Mouse (Mus musculus) neural tube, embryonic 13.5 days (tissue): ENCODE results near the gene Dmrta2. TPM values are rescaled to one million over a fixed set of nuclear protein-coding genes. Genes with fewer than 3 reads are reported as not detected.

Experiments used
- ATAC-seq: fragments of 200-750 bp; cut with Nextera tagmentation; 2 replicates; pipeline ENCODE4 v1.8.0; 2017; ENCODE audit warnings: low read depth, mild to moderate bottlenecking, moderate TSS enrichment, moderate library complexity
- H3K27ac ChIP-seq: fragments of 300-500 bp; sonication (generic); replicated peaks from 2 replicates; pipeline ENCODE4 v1.5.1; 2015; ENCODE audit warnings: moderate library complexity, mild to moderate bottlenecking, inconsistent platforms
- H3K27me3 ChIP-seq: fragments of 300-500 bp; sonication (generic); 2 replicates; pipeline ENCODE4 v1.6.1; 2015; ENCODE audit warnings: mild to moderate bottlenecking, inconsistent platforms
- H3K36me3 ChIP-seq: fragments of 300-500 bp; sonication (generic); 2 replicates; pipeline ENCODE4 v1.6.1; 2015; ENCODE audit warnings: mild to moderate bottlenecking, inconsistent platforms
- H3K4me1 ChIP-seq: fragments of 300-500 bp; sonication (generic); replicated peaks from 2 replicates; pipeline ENCODE4 v1.6.1; 2015; ENCODE audit warnings: inconsistent platforms
- H3K4me2 ChIP-seq: fragments of 300-500 bp; sonication (generic); 2 replicates; pipeline ENCODE4 v1.6.1; 2015; ENCODE audit warnings: inconsistent platforms, mild to moderate bottlenecking, moderate library complexity
- H3K4me3 ChIP-seq: fragments of 300-500 bp; sonication (generic); 2 replicates; pipeline ENCODE4 v1.5.1; 2015; ENCODE audit warnings: mild to moderate bottlenecking, inconsistent platforms
- H3K9ac ChIP-seq: fragments of 300-500 bp; sonication (generic); 2 replicates; pipeline ENCODE4 v1.6.1; 2015; ENCODE audit warnings: moderate library complexity, mild to moderate bottlenecking, inconsistent platforms
- H3K9me3 ChIP-seq: fragments of 300-500 bp; sonication (generic); 2 replicates; pipeline ENCODE4 v1.6.1; 2016; ENCODE audit warnings: inconsistent platforms
- WGBS: fragments of 180-500 bp; shearing (Covaris S2); methylation state at CpG from one replicate; pipeline ENCODE4 v1.1.7; 2015; 5-methylcytosine and 5-hydroxymethylcytosine counted together
- polyA plus RNA-seq: library from polyadenylated mRNA; unstranded; fragments of >200 nt; fragmentation: Nextera tagmentation; extraction: Ambion mirVana; gene quantifications from 2 replicates; pipeline ENCODE4 v1.2.1, GENCODE M21; 2015

Gene Dmrta2
- 0.14 and 0.17 TPM in 2 replicates for polyA plus RNA-seq

- Histone ChIP-seq H3K9ac (no peak within 1 kb of the TSS), H3K4me2 (peak within 1 kb of the TSS; percentile 55), H3K27ac (no peak within 1 kb of the TSS), H3K27me3 (peaks cover 99% of the 10 kb centered on the region), H3K36me3 (no peaks in the 10 kb centered on the region), H3K4me1 (peaks cover 41% of the 10 kb centered on the region), H3K9me3 (peaks cover 5% of the 10 kb centered on the region; the same call in 1 of the 2 replicates), H3K4me3 (peak within 1 kb of the TSS; percentile 31)
- peak; percentile 84 for ATAC-seq
- under 1% methylated on average over 64 of the region's 64 CpGs for WGBS
These were observed at the start of gene Dmrta2 for GRCm38 (mm10) chr4:109977148-109978067. Gene Dmrta2 (plus strand): TSS chr4:109978053.

- WGBS: 94% methylated on average over 1 of the region's 1 CpGs
- Histone ChIP-seq H3K4me1 (no peaks in the 10 kb centered on the region), H3K27ac (no peak overlapping the region), H3K4me3 (no peak overlapping the region), H3K36me3 (0 out of 2 replicates have a peak, but pooled peaks cover 6% of the 10 kb centered on the region), H3K9ac (no peak overlapping the region), H3K4me2 (no peak overlapping the region), H3K9me3 (no peaks in the 10 kb centered on the region), H3K27me3 (no peaks in the 10 kb centered on the region)
- no peak for ATAC-seq
These were observed 48.8 kb upstream of the Dmrta2 start for GRCm38 (mm10) chr4:109929058-109929457.

- H3K4me2 ChIP-seq: no peak overlapping the region
- H3K4me3 ChIP-seq: no peak overlapping the region
- H3K27ac ChIP-seq: no peak overlapping the region
- no peaks in the 10 kb centered on the region for H3K27me3 ChIP-seq
- H3K4me1 ChIP-seq: no peaks in the 10 kb centered on the region
- no peak overlapping the region for H3K9ac ChIP-seq
- peaks cover 8% of the 10 kb centered on the region; the same call in 1 of the 2 replicates for H3K36me3 ChIP-seq
- WGBS: 93% methylated on average over 1 of the region's 1 CpGs
- no peaks in the 10 kb centered on the region for H3K9me3 ChIP-seq
- no peak for ATAC-seq
These were observed 47.4 kb upstream of the Dmrta2 start for GRCm38 (mm10) chr4:109930445-109930844.

GRCm38 (mm10) chr4:109930935-109931334 lies 46.9 kb upstream of the Dmrta2 start:
- WGBS: 82% methylated on average over 1 of the region's 1 CpGs
- Histone ChIP-seq H3K4me2 (no peak overlapping the region), H3K4me3 (no peak overlapping the region), H3K9ac (no peak overlapping the region), H3K27ac (no peak overlapping the region), H3K9me3 (no peaks in the 10 kb centered on the region), H3K36me3 (peaks cover 10% of the 10 kb centered on the region; the same call in 1 of the 2 replicates), H3K27me3 (no peaks in the 10 kb centered on the region), H3K4me1 (no peaks in the 10 kb centered on the region)
- ATAC-seq: no peak

- no peak overlapping the region for H3K27ac ChIP-seq
- H3K36me3 ChIP-seq: peaks cover 4% of the 10 kb centered on the region
- no peak overlapping the region for H3K4me3 ChIP-seq
- 92% methylated on average over 3 of the region's 3 CpGs for WGBS
- H3K4me1 ChIP-seq: no peaks in the 10 kb centered on the region
- ATAC-seq: no peak
- H3K9me3 ChIP-seq: no peaks in the 10 kb centered on the region
- no peak overlapping the region for H3K4me2 ChIP-seq
- H3K9ac ChIP-seq: no peak overlapping the region
- no peaks in the 10 kb centered on the region for H3K27me3 ChIP-seq
These were observed 41.3 kb upstream of the Dmrta2 start for GRCm38 (mm10) chr4:109936557-109936956.

GRCm38 (mm10) chr4:109939291-109939690 lies 38.6 kb upstream of the Dmrta2 start:
- Histone ChIP-seq H3K9ac (no peak overlapping the region), H3K27me3 (no peaks in the 10 kb centered on the region), H3K27ac (no peak overlapping the region), H3K4me1 (no peaks in the 10 kb centered on the region), H3K36me3 (peaks cover 9% of the 10 kb centered on the region), H3K9me3 (no peaks in the 10 kb centered on the region), H3K4me2 (no peak overlapping the region), H3K4me3 (no peak overlapping the region)
- no peak for ATAC-seq

- H3K4me3 ChIP-seq: no peak overlapping the region
- H3K36me3 ChIP-seq: peaks cover 12% of the 10 kb centered on the region
- H3K4me1 ChIP-seq: no peaks in the 10 kb centered on the region
- H3K27me3 ChIP-seq: no peaks in the 10 kb centered on the region
- H3K9me3 ChIP-seq: no peaks in the 10 kb centered on the region
- WGBS: 93% methylated on average over 1 of the region's 1 CpGs
- H3K27ac ChIP-seq: no peak overlapping the region
- no peak overlapping the region for H3K4me2 ChIP-seq
- H3K9ac ChIP-seq: no peak overlapping the region
- no peak for ATAC-seq
These were observed 32.3 kb upstream of the Dmrta2 start for GRCm38 (mm10) chr4:109945554-109945953.

- Histone ChIP-seq H3K4me3 (no peak overlapping the region), H3K4me2 (no peak overlapping the region), H3K9ac (no peak overlapping the region), H3K9me3 (no peaks in the 10 kb centered on the region), H3K36me3 (0 out of 2 replicates have a peak, but pooled peaks cover 7% of the 10 kb centered on the region), H3K27me3 (no peaks in the 10 kb centered on the region), H3K27ac (no peak overlapping the region), H3K4me1 (no peaks in the 10 kb centered on the region; the same call in 1 of the 2 replicates)
- no peak for ATAC-seq
- 93% methylated on average over 3 of the region's 3 CpGs for WGBS
These were observed 28.5 kb upstream of the Dmrta2 start for GRCm38 (mm10) chr4:109949307-109949706.

GRCm38 (mm10) chr4:109953509-109953908 lies 24.3 kb upstream of the Dmrta2 start:
- no peaks in the 10 kb centered on the region for H3K36me3 ChIP-seq
- no peaks in the 10 kb centered on the region for H3K27me3 ChIP-seq
- 96% methylated on average over 1 of the region's 1 CpGs for WGBS
- H3K4me2 ChIP-seq: no peak overlapping the region
- H3K27ac ChIP-seq: no peak overlapping the region
- H3K9ac ChIP-seq: no peak overlapping the region
- no peak for ATAC-seq
- no peaks in the 10 kb centered on the region; the same call in 1 of the 2 replicates for H3K4me1 ChIP-seq
- no peaks in the 10 kb centered on the region for H3K9me3 ChIP-seq
- no peak overlapping the region for H3K4me3 ChIP-seq

GRCm38 (mm10) chr4:109960201-109960935 lies 17.5 kb upstream of the Dmrta2 start:
- H3K4me3 ChIP-seq: no peak overlapping the region
- H3K4me2 ChIP-seq: no peak overlapping the region
- no peaks in the 10 kb centered on the region for H3K4me1 ChIP-seq
- H3K27ac ChIP-seq: no peak overlapping the region
- H3K9me3 ChIP-seq: no peaks in the 10 kb centered on the region
- H3K27me3 ChIP-seq: no peaks in the 10 kb centered on the region
- ATAC-seq: no peak
- WGBS: 69% methylated on average over 5 of the region's 5 CpGs
- peaks cover 14% of the 10 kb centered on the region for H3K36me3 ChIP-seq
- H3K9ac ChIP-seq: no peak overlapping the region

- no peaks in the 10 kb centered on the region for H3K4me1 ChIP-seq
- peaks cover under 1% of the 10 kb centered on the region; the same call in 1 of the 2 replicates for H3K27me3 ChIP-seq
- H3K9me3 ChIP-seq: no peaks in the 10 kb centered on the region
- peaks cover 14% of the 10 kb centered on the region for H3K36me3 ChIP-seq
- no peak overlapping the region for H3K4me3 ChIP-seq
- no peak overlapping the region for H3K27ac ChIP-seq
- H3K4me2 ChIP-seq: no peak overlapping the region
- no peak overlapping the region for H3K9ac ChIP-seq
- 84% methylated on average over 5 of the region's 5 CpGs for WGBS
- no peak for ATAC-seq
These were observed 14.1 kb upstream of the Dmrta2 start for GRCm38 (mm10) chr4:109963570-109964279.
